Mouse (Mus musculus) T-helper 1 cell (primary cell): ENCODE results near the gene Kpna2.
"Not testable (repeated sequence)": the region's sequence is repeated elsewhere in the genome, so short reads cannot be mapped to it uniquely, and the experiment has no call there.

ENCODE experiments used
- in situ Hi-C: fragments of 300-600 bp; cut with MboI, MseI; formaldehyde crosslinking; loops from one replicate; pipeline ENCODE4 v1.15.1; 2025; ENCODE audit warnings: high pct_unique_total_duplicates

Gene Kpna2

DNA sequence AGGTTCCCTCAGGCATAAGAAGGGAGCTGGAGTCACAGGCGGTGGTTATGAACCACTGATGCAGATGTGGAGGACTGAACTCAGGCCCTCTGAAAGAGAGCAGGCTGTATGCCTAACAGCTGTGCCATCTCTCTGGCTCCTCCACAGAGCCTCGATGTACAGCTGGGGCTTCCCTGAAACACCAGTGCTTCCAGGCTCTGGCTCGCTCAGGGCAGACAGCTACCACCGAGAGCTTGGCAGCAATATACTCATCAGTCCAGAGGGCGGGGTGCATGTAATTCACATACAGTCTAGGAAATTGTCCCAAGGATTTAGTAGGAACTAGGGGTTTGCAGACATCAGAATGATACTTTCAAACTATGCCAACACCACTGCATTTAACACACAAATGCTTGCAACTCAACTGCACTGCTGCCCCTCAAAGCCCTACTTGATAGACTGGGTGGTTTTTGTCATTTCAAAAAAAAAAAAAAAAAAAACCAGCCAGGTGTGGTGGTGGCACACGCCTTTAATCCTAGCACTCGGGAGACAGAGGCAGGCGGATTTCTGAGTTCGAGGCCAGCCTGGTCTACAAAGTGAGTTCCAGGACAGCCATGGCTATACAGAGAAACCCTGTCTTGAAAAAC lies 13.2 kb downstream of the Kpna2 start:
- in situ Hi-C loops: not testable (repeated sequence)

DNA sequence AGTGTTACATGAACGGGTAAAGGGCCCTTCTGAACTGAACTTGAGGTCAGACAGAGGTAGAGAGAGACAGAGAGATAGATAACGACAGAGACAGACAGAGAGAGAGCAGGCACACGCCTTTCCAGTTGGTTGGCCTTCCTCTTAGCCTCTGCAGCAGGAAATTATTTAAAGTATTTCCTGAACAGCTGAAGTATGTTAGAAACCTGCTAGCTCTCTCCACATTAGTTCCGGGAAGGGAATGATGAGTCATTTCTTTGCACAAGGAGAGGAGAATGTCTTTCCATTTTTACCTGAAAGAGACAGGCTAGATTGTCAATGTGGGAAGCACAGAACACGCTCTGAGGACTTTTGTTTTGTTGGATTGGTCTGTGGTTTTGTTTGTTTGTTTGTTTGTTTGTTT lies 17.0 kb downstream of the Kpna2 start:
- in situ Hi-C loops: no loop called here

DNA sequence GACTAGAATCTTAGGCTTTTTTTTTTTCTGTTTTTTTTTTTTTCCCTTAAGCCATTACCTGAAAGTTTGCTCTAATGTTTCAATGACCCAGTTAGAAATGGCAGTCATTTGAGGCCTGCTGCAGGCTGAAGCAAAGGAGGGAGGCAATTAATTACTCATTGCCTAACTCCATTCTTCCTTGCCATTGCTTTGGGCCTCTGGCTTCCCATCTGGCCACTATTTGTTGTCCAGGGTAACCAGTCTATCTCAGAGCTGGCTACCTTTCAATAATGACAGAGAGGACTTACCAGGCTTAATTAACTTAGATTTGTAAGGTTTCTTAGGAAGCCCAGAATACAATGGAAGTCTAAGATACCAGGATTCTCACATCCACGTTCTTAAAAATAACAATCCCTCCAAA lies 17.6 kb downstream of the Kpna2 start:
- in situ Hi-C loops: no loop called here

DNA sequence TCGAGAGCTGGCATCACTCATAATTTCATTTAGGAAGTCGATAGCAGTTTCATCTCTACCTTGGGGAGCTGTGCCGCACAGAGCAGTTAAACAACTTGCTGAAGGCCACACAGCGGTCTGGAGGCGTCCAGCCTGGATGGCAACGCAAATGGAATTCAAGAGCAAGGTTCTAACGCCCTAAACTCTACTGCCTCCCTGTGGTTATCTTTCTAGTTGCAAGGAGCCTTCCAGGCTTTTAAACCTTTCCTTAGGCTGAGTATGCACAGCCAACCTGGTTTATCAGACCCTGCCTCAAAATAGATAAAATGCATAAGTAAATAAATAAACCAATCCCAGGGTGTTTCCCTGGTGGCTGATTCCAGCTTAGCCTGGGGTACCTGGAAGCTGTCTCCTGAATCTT lies 18.9 kb downstream of the Kpna2 start:
- in situ Hi-C loops: no loop called here

DNA sequence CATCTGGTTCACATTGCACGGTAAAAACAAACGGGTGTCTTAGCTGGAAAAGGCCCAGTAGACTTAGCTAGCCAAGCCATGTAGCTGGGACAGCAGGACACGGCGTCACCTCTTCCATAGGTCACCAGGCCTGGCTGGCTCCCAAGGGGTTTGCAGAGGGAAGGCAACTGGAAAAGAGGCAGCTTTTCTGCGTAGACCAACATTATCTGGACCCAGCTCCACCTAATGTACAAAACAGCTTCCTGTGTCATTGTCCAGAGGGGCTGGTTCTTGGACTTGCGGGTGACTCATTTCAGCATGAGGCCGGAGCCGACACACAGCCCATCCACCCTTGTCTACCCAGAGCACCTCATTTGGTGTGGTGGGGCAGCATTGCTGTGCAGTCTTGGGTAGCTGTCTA lies 23.1 kb downstream of the Kpna2 start:
- in situ Hi-C loops: loop anchor here (5.0 to 10.0 kb wide), 2 partner anchors 39 to 61 kb away; no protein-coding TSS in a partner anchor

DNA sequence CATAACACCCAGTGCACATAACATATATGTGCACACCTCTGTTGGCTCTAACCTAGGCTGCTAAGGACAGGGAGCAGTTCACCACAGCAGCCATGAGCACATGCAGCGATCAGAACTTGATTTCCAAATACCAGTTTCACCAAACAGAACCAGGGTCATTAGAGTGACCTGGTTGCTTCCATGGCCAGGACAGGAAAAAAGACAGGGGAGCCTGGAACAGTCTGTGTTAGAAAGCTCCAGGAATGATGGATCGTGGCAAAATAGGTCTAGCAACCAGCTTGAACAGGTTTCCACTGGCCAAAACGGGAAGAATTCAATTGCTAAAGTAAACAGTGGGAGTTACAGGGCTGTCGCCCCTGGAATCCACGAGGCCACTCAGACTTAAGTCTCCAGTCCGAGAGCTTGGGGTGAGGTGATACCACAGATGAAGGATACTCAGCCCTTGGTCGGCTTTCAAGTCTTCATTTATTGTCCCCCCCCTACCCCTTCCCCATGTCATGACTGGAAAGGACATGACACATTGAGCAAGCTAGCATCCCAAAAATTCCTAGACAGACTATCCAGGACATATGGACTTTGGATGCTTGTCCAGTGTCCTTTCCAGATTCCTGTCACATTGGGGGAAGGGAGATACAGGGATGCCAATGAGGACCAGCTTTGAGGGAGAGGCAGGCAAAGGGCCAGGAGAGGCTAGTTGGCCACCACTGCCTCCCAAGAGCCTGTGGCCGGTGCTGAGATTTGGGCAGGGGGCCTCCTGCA lies 23.7 kb downstream of the Kpna2 start:
- in situ Hi-C loops: loop anchor here (5.0 to 10.0 kb wide), 2 partner anchors 38 to 61 kb away; no protein-coding TSS in a partner anchor

DNA sequence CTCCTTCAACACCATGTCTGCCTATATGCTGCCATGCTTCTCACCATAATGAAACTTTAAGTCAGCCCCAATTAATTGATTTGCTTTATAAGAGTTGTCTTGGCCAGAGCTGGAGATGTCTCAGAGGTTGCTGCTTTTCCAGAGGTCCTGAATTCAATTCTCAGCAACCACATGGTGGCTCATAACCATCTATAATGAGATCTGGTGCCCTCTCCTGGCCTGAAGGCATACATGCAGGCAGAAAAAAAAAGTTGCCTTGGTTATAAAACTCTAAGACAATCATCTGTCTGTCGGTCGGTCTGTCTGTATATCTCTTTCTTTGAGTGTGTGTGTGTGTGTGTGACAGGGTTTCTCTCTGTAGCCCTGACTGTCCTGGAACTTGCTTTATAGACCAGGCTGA lies 24.9 kb downstream of the Kpna2 start:
- in situ Hi-C loops: loop anchor here (5.0 to 10.0 kb wide), 2 partner anchors 60 to 127 kb away; no protein-coding TSS in a partner anchor

DNA sequence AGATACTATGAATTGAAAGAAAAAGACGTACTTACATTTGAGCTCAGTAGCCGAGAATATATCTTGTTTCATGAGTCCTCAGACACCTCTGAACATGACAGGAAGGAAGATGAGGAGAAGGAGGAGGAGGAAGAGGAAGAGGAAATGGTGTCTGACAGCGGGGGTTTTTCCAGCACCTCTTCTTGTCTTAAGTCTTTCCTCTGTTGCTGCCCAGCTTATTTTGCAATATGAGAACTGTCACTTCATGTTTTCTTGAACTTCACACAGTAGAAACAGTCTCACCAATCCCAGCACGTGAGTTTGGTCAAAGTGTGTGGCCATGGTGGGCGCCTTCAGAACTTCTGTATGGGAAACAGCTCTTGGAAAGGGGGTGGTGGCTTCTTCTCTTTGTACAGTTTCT lies 26.3 kb downstream of the Kpna2 start:
- in situ Hi-C loops: loop anchor here (5.0 to 10.0 kb wide), 2 partner anchors 58 to 126 kb away; no protein-coding TSS in a partner anchor

DNA sequence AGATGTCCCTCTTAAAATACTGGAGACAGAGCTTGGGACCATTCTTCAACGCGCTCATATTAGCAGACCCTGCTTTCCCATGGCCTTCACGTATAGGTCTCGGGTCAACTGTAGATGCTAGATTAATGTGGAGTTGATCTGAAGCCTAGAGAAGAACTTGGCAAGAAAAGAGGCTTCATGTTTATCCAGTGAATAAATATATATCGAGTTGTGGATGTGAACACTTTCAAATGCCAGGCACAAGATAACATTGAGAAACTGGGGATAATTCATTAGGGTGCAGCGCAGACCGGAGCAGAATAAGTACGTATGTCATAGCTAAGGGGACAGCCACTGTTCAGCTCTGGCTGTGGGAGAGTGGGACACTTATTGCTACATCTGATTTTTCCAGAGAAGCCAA lies 29.5 kb downstream of the Kpna2 start:
- in situ Hi-C loops: loop anchor here (5.0 to 10.0 kb wide), 2 partner anchors 55 to 122 kb away; no protein-coding TSS in a partner anchor

DNA sequence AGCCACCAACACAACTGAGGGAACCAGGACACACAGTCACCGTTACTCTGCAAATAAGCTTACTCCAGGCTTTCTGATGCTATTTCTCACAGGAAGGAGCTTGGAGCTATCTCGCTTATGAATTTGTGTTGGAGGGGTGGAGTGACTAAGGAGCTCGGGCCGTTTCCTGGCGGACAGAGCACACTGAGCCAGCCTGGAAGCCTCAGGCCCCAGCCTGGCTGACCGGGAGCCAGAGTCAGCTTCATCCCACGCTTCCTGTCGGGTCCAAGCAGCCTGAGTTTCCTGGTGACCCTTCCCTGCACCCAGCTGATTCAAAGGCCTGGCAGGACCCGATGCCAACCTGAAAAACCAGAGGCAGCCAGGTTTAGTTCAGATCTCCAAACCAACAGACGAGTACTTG lies 31.7 kb downstream of the Kpna2 start:
- in situ Hi-C loops: no loop called here

DNA sequence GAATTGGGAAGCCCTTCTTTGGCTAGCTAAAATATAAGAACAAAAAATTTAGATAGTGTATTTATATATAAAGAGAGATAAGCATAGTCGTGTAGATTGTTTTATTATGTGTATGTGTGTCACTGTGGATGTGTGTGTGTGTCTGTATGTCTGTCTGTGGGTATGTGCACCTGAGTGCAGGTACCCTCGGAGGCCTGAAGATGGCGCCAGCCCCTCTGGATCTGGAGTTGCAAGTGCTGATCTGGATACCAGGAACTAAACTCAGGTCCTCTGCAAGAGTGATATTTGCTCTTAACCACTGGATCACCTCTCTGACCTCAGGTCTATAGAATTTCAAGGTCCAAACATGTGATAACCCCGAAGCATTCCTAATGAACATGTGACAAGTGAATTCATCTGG lies 33.5 kb downstream of the Kpna2 start:
- in situ Hi-C loops: no loop called here

DNA sequence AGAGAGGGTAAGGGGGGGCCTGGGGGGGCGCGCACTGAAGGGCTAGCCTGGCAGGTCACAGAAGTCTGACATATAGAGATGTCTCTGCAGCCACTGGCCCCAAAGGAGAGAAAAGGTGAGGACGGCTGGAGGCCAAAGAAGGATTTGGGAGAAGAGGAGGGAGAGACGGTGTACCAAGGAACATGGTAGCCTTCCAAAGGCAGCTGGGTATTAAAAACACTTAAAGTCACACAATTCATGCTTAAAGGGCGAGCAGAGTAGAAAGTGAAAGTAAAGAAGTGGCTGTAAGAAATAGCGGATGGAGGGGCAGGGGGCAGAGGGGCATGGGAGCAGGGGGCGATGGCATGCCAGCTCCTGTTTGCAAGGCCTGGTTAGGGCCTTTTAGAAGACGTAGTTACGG lies 37.0 kb downstream of the Kpna2 start:
- in situ Hi-C loops: no loop called here

DNA sequence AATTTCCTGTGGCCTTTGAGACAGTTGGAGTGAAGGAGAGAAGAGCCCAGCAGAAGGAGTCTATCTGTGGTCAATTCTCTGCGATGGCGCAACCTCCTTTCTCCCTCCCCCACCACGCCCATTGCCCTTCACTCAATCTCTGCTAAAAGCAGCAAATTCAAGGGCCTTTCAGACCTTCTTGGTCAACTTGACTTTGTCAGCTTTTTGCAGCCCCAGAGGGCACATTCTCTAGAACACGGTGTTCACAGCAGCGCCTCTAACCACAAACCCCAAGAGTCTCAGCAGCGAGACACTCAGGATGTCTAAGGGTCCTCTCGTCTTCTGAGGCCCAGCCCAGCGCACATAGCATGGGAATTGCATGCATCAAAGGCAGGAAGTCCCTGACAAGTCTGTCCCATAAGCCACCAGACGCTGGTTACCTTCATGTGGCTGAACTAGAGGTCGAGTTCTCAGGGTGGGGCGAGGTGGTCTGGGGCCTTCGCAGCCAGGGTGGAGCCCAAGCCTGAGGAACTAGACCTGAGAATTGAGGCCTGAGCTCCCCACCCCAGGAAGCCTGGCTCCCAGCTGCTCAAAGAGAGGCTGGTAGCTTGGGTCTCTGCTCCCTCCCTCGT lies 37.8 kb downstream of the Kpna2 start:
- in situ Hi-C loops: no loop called here

DNA sequence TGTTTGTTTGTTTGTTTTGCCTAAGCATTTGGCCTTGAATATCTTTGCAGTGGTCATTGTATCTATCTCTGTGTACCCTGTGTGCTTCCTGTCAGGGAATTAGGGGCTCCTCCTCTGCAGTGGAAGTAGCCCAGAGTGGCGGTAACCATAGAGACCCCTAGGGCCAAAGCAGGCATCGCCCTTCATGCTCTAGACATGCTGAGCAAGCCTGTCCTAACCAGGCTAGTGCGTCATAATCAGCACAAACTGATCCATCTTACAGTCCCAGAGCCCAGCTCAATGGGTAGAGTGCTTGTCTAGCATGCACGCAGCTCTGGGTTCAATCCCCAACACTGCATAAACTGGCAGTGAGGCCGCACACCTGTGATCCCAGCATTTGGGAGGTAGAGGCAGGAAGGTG lies 40.2 kb downstream of the Kpna2 start:
- in situ Hi-C loops: no loop called here

DNA sequence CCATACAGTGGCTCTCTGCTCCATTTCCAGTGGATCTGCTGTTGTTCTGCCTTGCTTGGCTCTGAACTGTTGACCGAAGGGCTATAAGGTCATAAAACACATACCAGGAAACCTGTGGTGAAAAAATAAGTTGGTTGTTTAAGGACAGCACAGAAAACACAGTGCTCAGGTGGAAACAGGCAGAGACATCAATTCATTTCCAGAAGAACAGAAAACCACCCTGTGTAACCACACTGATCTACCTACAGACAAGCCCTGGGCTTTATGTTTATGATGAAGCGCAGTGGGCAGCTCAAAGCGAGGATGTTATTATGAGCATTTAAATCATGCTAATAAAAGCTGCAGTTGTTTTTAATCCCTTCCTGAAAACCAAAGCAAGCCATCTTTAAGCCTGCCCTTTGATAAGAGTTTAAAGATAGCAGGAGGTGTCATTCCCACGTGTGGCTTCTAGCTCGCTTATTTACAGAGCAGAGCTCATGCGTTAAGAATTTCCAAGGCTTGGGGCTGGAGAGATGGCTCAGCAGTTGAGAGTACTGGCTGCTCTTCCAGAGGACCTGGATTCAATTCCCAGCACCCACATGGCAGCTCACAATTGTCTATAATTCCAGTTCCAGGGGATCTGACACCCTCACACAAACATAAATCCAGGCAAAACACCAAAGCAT lies 40.8 kb downstream of the Kpna2 start:
- in situ Hi-C loops: no loop called here

DNA sequence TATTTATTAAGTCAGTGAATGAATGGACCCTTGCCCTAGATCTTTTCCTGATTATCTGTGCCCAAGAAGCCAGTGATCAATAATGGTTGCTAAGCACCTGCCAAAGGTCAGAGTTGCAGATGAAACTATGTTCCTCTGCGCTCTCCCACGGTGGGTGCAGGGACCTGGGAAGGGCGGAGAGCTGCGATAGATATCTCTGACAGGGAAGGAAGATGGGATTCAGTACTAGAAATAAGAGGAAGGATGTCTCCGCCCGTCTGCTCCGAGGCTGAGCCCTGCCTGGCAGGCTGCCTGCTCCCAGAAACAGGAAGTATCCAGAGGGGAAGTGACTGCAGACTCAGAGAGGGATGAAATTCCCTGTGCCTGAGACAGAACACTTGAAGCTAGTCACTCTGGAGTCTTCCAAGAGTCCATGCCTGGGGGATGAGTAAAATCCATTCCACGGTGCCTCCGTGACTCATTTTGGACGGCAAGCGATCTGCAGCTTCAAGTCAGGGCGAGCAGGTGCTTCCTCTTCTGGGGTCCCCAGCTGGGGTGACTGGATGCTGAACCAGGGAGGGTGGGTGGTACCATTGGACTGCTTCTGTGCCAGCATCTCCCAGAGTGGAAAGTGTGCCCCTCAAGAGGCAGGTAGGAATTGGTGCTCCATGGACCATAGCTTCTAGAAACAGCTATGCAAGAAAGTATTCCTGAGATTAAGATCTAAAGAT lies 41.9 kb downstream of the Kpna2 start:
- in situ Hi-C loops: no loop called here

DNA sequence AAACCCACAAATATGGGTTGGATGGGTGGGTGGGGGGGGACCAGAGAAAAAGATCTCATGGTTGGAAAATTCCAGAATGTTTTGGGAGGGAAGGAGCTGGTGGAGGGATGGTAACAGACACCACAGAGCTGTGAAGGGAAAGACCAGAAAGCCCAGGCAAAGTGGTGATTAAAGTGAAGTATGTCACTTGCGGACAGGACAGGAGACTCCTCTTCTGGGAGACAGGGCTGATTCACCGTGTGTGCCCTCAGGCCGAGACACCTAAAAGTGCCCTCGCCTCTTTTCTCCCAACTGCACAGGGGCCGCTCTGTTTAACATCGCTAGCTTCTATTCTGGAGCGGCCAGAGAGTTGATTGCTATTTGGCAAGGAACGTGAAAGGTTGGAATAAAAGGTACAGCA lies 44.8 kb downstream of the Kpna2 start:
- in situ Hi-C loops: no loop called here

DNA sequence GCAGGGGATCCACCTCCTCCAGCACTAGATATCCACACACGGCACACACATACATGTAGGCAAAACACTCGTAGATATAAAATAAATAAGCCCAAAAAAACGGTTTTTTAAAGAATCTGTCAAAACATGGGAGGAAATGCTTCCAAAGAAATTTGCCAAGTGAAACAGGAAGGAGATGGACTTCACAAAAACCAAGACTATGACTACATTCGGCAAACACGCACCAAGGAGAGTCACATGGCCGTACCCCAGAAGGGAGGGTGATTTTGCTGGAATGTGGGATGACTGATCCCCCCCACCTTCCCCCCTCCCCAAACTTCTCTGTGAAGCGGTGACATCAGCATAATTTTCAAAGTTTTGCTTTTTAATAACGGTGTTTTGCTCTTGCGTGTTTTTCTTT lies 45.2 kb downstream of the Kpna2 start:
- in situ Hi-C loops: no loop called here
